Mouse (Mus musculus) liver, adult 2 months (tissue): ENCODE data around the gene Scnn1g.

ENCODE experiments used
- CTCF ChIP-seq: fragments of 200-500 bp; IDR thresholded peaks from 2 replicates; pipeline ENCODE4 v1.5.1; 2011; ENCODE audit warnings: low read depth, low read length, control low read depth
- POLR2A ChIP-seq: fragments of 200-500 bp; IDR thresholded peaks from 2 replicates; pipeline ENCODE4 v1.6.1; 2011; ENCODE audit warnings: low read length, control low read depth; ENCODE audit not compliant: insufficient read depth; ENCODE audit errors: extremely low read depth

DNA sequence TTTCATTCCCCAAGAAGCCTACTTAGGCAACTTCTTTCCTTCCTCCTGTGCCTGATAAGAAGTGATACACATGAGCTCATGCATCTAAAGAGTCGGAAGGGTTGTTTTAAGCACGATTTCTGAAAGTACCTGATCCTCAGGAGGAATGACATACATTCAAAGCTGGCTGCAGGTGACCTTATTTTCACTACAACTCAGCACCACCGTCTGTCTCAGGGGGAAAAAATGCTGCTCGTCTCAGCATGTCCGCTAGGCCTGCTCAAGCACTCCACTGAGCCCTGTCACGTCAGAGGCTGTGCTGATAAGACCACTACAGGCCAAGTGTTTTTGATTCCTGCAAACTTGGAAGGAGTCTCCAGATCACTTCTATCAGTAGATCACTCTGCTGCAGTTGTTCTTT lies 32.3 kb upstream of the Scnn1g start:
- TF ChIP-seq CTCF (no peak), POLR2A (no peak)
